Mouse (Mus musculus) intestine, postnatal 0 days (tissue): Measurements from ENCODE around the gene Krtcap3. TPM values are rescaled to one million over a fixed set of nuclear protein-coding genes. Genes with fewer than 3 reads are reported as not detected.

ENCODE experiments used
- ATAC-seq: fragments of 200-750 bp; cut with Nextera tagmentation; 2 replicates; pipeline ENCODE4 v1.8.0; 2017; ENCODE audit warnings: mild to moderate bottlenecking, moderate TSS enrichment, moderate library complexity
- H3K27ac ChIP-seq: fragments of 300-500 bp; sonication (generic); 2 replicates; pipeline ENCODE4 v1.5.1; 2014; ENCODE audit warnings: mild to moderate bottlenecking, low read depth, low read length, moderate library complexity
- H3K27me3 ChIP-seq: fragments of 300-500 bp; sonication (generic); replicated peaks from 2 replicates; pipeline ENCODE4 v1.6.1; 2014; ENCODE audit warnings: low read length, mixed read lengths; ENCODE audit not compliant: control insufficient read depth, insufficient read depth
- H3K36me3 ChIP-seq: fragments of 300-500 bp; sonication (generic); 2 replicates; pipeline ENCODE4 v1.6.1; 2014; ENCODE audit warnings: mild to moderate bottlenecking, moderate library complexity; ENCODE audit not compliant: control insufficient read depth, insufficient read depth
- H3K4me1 ChIP-seq: fragments of 300-500 bp; sonication (generic); replicated peaks from 2 replicates; pipeline ENCODE4 v1.6.1; 2014; ENCODE audit warnings: antibody characterized with exemption, low read length, mixed read lengths; ENCODE audit not compliant: control insufficient read depth, insufficient read depth
- H3K4me2 ChIP-seq: fragments of 300-500 bp; sonication (generic); replicated peaks from 2 replicates; pipeline ENCODE4 v1.6.1; 2014; ENCODE audit warnings: low read depth, mild to moderate bottlenecking, moderate library complexity
- H3K4me3 ChIP-seq: fragments of 300-500 bp; sonication (generic); 2 replicates; pipeline ENCODE4 v1.5.1; 2014; ENCODE audit warnings: low read depth, low read length
- H3K9ac ChIP-seq: fragments of 300-500 bp; sonication (generic); 2 replicates; pipeline ENCODE4 v1.6.1; 2014; ENCODE audit warnings: mild to moderate bottlenecking, low read depth, low read length
- H3K9me3 ChIP-seq: fragments of 300-500 bp; sonication (generic); 2 replicates; pipeline ENCODE4 v1.6.1; 2016; ENCODE audit warnings: mixed run types; ENCODE audit not compliant: control insufficient read depth
- CTCF ChIP-seq: sonication (generic); IDR thresholded peaks from 2 replicates; pipeline ENCODE4 v1.5.1; 2016; ENCODE audit warnings: low read depth, mild to moderate bottlenecking, control low read depth, antibody characterized with exemption, moderate library complexity
- WGBS: fragments of 180-500 bp; shearing (Covaris S2); extraction: QIAGEN DNeasy Blood & Tissue Kit; methylation state at CpG from one replicate; pipeline ENCODE4 v1.1.7; 2014; 5-methylcytosine and 5-hydroxymethylcytosine counted together
- polyA plus RNA-seq: library from polyadenylated mRNA; unstranded; fragments of >200 nt; fragmentation: Nextera tagmentation; extraction: Ambion mirVana; gene quantifications from 2 replicates; pipeline ENCODE4 v1.2.1, GENCODE M21; 2015

Krtcap3 gene
- polyA plus RNA-seq, 1 experiment from 2014 or later, result 108 TPM

- Histone ChIP-seq H3K9ac (no peak overlapping the region), H3K4me1 (no peaks in the 10 kb centered on the region), H3K4me2 (no peak overlapping the region), H3K4me3 (no peak overlapping the region), H3K27ac (no peak overlapping the region), H3K9me3 (no peaks in the 10 kb centered on the region), H3K27me3 (no peaks in the 10 kb centered on the region), H3K36me3 (no peaks in the 10 kb centered on the region)
- TF ChIP-seq CTCF, result no peak
- no peak for ATAC-seq
- 95% methylated on average over 9 of the region's 9 CpGs for WGBS
Observed at GRCm38 (mm10) chr5:31222696-31223095, 28.8 kb upstream of the Krtcap3 start.

GRCm38 (mm10) chr5:31226641-31227040 lies 24.9 kb upstream of the Krtcap3 start:
- Histone ChIP-seq H3K9ac (no peak overlapping the region), H3K27me3 (no peaks in the 10 kb centered on the region), H3K4me3 (no peak overlapping the region), H3K36me3 (no peaks in the 10 kb centered on the region), H3K27ac (no peak overlapping the region), H3K4me2 (no peak overlapping the region), H3K4me1 (no peaks in the 10 kb centered on the region), H3K9me3 (no peaks in the 10 kb centered on the region)
- no peak for TF ChIP-seq CTCF
- no peak for ATAC-seq
- WGBS, result 53% methylated on average over 1 of the region's 1 CpGs

GRCm38 (mm10) chr5:31240637-31241521 lies 10.6 kb upstream of the Krtcap3 start, which contains the start of the genes Nrbp1 and Gm9970:
Gene Nrbp1, plus strand, starts transcription at chr5:31240864.
Gene Gm9970, minus strand, starts transcription at chr5:31241232.
- under 1% methylated on average over 80 of the region's 103 CpGs for WGBS
- Histone ChIP-seq H3K4me3 (peak within 1 kb of the TSS; percentile 98), H3K9me3 (no peaks in the 10 kb centered on the region), H3K9ac (peak within 1 kb of the TSS; percentile 98), H3K4me2 (peak within 1 kb of the TSS; percentile 73), H3K27ac (peak within 1 kb of the TSS; percentile 100), H3K36me3 (peaks cover 22% of the 10 kb centered on the region), H3K27me3 (no peaks in the 10 kb centered on the region), H3K4me1 (0 out of 2 replicates have a peak, but pooled peaks cover 7% of the 10 kb centered on the region)
- ATAC-seq, result peak; percentile 97
- TF ChIP-seq CTCF, result no peak

GRCm38 (mm10) chr5:31241522-31242034 lies 9.9 kb upstream of the Krtcap3 start:
- Histone ChIP-seq H3K4me2 (peak overlapping the region; percentile 73), H3K36me3 (peaks cover 29% of the 10 kb centered on the region), H3K9ac (peak overlapping the region; percentile 98), H3K4me3 (peak overlapping the region; percentile 98), H3K9me3 (no peaks in the 10 kb centered on the region), H3K27ac (peak overlapping the region; percentile 100), H3K4me1 (0 out of 2 replicates have a peak, but pooled peaks cover 7% of the 10 kb centered on the region), H3K27me3 (no peaks in the 10 kb centered on the region)
- no peak for ATAC-seq
- no peak for TF ChIP-seq CTCF
- under 1% methylated on average over 13 of the region's 13 CpGs for WGBS

GRCm38 (mm10) chr5:31242191-31242590 lies 9.3 kb upstream of the Krtcap3 start:
- H3K36me3 ChIP-seq, result peaks cover 35% of the 10 kb centered on the region
- H3K27me3 ChIP-seq, result no peaks in the 10 kb centered on the region
- TF ChIP-seq CTCF, result no peak
- WGBS, result 15% methylated on average over 10 of the region's 10 CpGs
- ATAC-seq, result no peak
- 0 out of 2 replicates have a peak, but pooled peaks cover 7% of the 10 kb centered on the region for H3K4me1 ChIP-seq
- no peaks in the 10 kb centered on the region for H3K9me3 ChIP-seq
- peak overlapping the region; percentile 73 for H3K4me2 ChIP-seq
- H3K4me3 ChIP-seq, result peak overlapping the region; percentile 98
- no peak overlapping the region for H3K27ac ChIP-seq
- H3K9ac ChIP-seq, result peak overlapping the region; percentile 98; the same call in 1 of the 2 replicates

- Histone ChIP-seq H3K27ac (peak overlapping the region; percentile 54; the same call in 1 of the 2 replicates), H3K36me3 (peaks cover 58% of the 10 kb centered on the region), H3K27me3 (no peaks in the 10 kb centered on the region), H3K4me3 (no peak overlapping the region), H3K4me2 (no peak overlapping the region), H3K9ac (no peak overlapping the region), H3K9me3 (no peaks in the 10 kb centered on the region), H3K4me1 (no peaks in the 10 kb centered on the region)
- WGBS, result 66% methylated on average over 4 of the region's 4 CpGs
- no peak for TF ChIP-seq CTCF
- no peak for ATAC-seq
Observed at GRCm38 (mm10) chr5:31250716-31251115, 775 bp upstream of the Krtcap3 start.
